8 mouse cellular contexts compared by ENCODE assay signal in genomic region chr5:125110722-125111121, GRCm38 (mm10).
A peak's percentile ranks its signal among the peaks of the same experiment; 100 is the strongest.
DNase-seq lines count a peak whose midpoint lies in the region; ATAC-seq and TF ChIP-seq lines count a peak whose summit lies in the region.

No protein-coding gene starts in this region.

- WGBS in heart, embryonic 10.5 days: 71% methylated on average over 3 of the region's 3 CpGs
- WGBS in embryonic facial prominence, embryonic 12.5 days: 21% methylated on average over 3 of the region's 3 CpGs
- WGBS in hindbrain, embryonic 15.5 days: 18% methylated on average over 3 of the region's 3 CpGs

- peaks cover 43% of the 10 kb centered on the region for H3K4me1 ChIP-seq in heart, embryonic 10.5 days
- H3K4me1 ChIP-seq in embryonic facial prominence, embryonic 12.5 days: peaks cover 42% of the 10 kb centered on the region
- peaks cover 38% of the 10 kb centered on the region for H3K4me1 ChIP-seq in hindbrain, embryonic 15.5 days (replicated peaks)

- no peaks in the 10 kb centered on the region for H3K9me3 ChIP-seq in heart, embryonic 10.5 days
- 0 out of 2 replicates have a peak, but pooled peaks cover 6% of the 10 kb centered on the region for H3K9me3 ChIP-seq in embryonic facial prominence, embryonic 12.5 days
- H3K9me3 ChIP-seq in hindbrain, embryonic 15.5 days: no peaks in the 10 kb centered on the region

- peaks cover 81% of the 10 kb centered on the region for H3K36me3 ChIP-seq in heart, embryonic 10.5 days
- H3K36me3 ChIP-seq in embryonic facial prominence, embryonic 12.5 days: peaks cover 64% of the 10 kb centered on the region
- peaks cover 27% of the 10 kb centered on the region for H3K36me3 ChIP-seq in hindbrain, embryonic 15.5 days
- H3K36me3 ChIP-seq in myocyte (ENCODE audit: control insufficient read depth, insufficient read depth): peaks cover 18% of the 10 kb centered on the region

- no peak overlapping the region for H3ac ChIP-seq in myocyte (ENCODE audit: control insufficient read depth, insufficient read length)

- H3K27ac ChIP-seq in heart, embryonic 10.5 days: peak overlapping the region; percentile 19; the same call in 1 of the 2 replicates
- peak overlapping the region; percentile 66 for H3K27ac ChIP-seq in embryonic facial prominence, embryonic 12.5 days
- H3K27ac ChIP-seq in hindbrain, embryonic 15.5 days (replicated peaks): peak overlapping the region; percentile 81

- H3K27me3 ChIP-seq in heart, embryonic 10.5 days (ENCODE audit: insufficient read depth, poor library complexity, severe bottlenecking): no peaks in the 10 kb centered on the region
- H3K27me3 ChIP-seq in embryonic facial prominence, embryonic 12.5 days: no peaks in the 10 kb centered on the region
- no peaks in the 10 kb centered on the region for H3K27me3 ChIP-seq in hindbrain, embryonic 15.5 days
- no peaks in the 10 kb centered on the region for H3K27me3 ChIP-seq in myocyte (ENCODE audit: control insufficient read depth, insufficient read depth, insufficient read length)

- no peak overlapping the region for H3K4me2 ChIP-seq in embryonic facial prominence, embryonic 12.5 days (replicated peaks)
- H3K4me2 ChIP-seq in hindbrain, embryonic 15.5 days: no peak overlapping the region
- peak overlapping the region; percentile 66 for H3K4me2 ChIP-seq in myocyte (ENCODE audit: low read depth)

- H3K9ac ChIP-seq in embryonic facial prominence, embryonic 12.5 days: no peak overlapping the region
- H3K9ac ChIP-seq in hindbrain, embryonic 15.5 days: no peak overlapping the region

- peaks cover 32% of the 10 kb centered on the region for H3K79me2 ChIP-seq in myocyte (ENCODE audit: control insufficient read depth, insufficient read depth)

- TF ChIP-seq POLR2A in myocyte (IDR thresholded peaks at IDR 0.05; ENCODE audit: insufficient read length, low read depth): no peak

- 0 out of 2 replicates have a peak, but pooled peaks have one; percentile 2 for ATAC-seq in embryonic facial prominence, embryonic 12.5 days (ENCODE audit: insufficient number of reproducible peaks, insufficient read depth, low FRiP score, low TSS enrichment)
- no peak for ATAC-seq in hindbrain, embryonic 15.5 days (ENCODE audit: low FRiP score, low read depth)

- no peak for DNase-seq in heart, embryonic 10.5 days (ENCODE audit: low spot score)
- DNase-seq in heart, adult 8-10 months (ENCODE audit: low spot score): no peak
- no peak for DNase-seq in frontal cortex, postnatal 36 days (ENCODE audit: low spot score in 2 of 2)
- no peak for DNase-seq in layer of hippocampus, postnatal 36 days
- no peak for DNase-seq in cerebellum, adult 9-11 months

- no peak overlapping the region for H3K4me3 ChIP-seq in heart, embryonic 10.5 days
- no peak overlapping the region for H3K4me3 ChIP-seq in embryonic facial prominence, embryonic 12.5 days
- H3K4me3 ChIP-seq in hindbrain, embryonic 15.5 days: no peak overlapping the region
- H3K4me3 ChIP-seq in myocyte: no peak overlapping the region

TF ChIP-seq in myocyte, 11 proteins besides CTCF, POLR2A, EP300 and RAD21:
- no peak for TF ChIP-seq SRF (IDR thresholded peaks at IDR 0.05; ENCODE audit: control insufficient read depth, insufficient read length, low read depth)
- TF ChIP-seq REST (IDR thresholded peaks at IDR 0.05; ENCODE audit: insufficient read depth, insufficient read length): no peak
- no peak for TF ChIP-seq POLR2AphosphoS2 (IDR thresholded peaks at IDR 0.05; ENCODE audit: insufficient read length, low read depth)

Comparison
In these comparisons a context has a peak if more than half of its experiments do, and no peak if none do; other contexts are left out.
1. H3K27ac ChIP-seq: peak in every context shown above with its lines; median percentile 81 in hindbrain, embryonic 15.5 days; 66 in embryonic facial prominence, embryonic 12.5 days; 19 in heart, embryonic 10.5 days.